Mouse (Mus musculus): ENCODE measurements around the gene Fbxo36.

- TF ChIP-seq CTCF (IDR thresholded peaks at IDR 0.05; ENCODE audit: low read depth) (no peak), EP300 (IDR thresholded peaks at IDR 0.05; ENCODE audit: low read depth) (no peak)
These were observed 64.8 kb downstream of the Fbxo36 start for GRCm38 (mm10) chr1:84904467-84904866.
